Mouse (Mus musculus) forebrain, postnatal 0 days (tissue): ENCODE results near the gene Cxcl14. TPM values are rescaled to one million over a fixed set of nuclear protein-coding genes. Genes with fewer than 3 reads are reported as not detected.

ENCODE experiments used
- ATAC-seq: fragments of 200-750 bp; cut with Nextera tagmentation; 2 replicates; pipeline ENCODE4 v1.8.0; 2017; ENCODE audit warnings: mild to moderate bottlenecking, moderate library complexity
- DNase-seq: peaks from one replicate; pipeline ENCODE4 v3.0.0-alpha.2; 2015
- H3K27ac ChIP-seq: fragments of 300-500 bp; sonication (generic); 2 replicates; pipeline ENCODE4 v1.5.1; 2014; ENCODE audit warnings: low read depth, mild to moderate bottlenecking, antibody characterized with exemption, low read length, moderate library complexity, mixed read lengths
- H3K27me3 ChIP-seq: fragments of 300-500 bp; sonication (generic); 2 replicates; pipeline ENCODE4 v1.6.1; 2014; ENCODE audit warnings: mild to moderate bottlenecking, low read length, mixed read lengths; ENCODE audit not compliant: insufficient read depth
- H3K36me3 ChIP-seq: fragments of 300-500 bp; sonication (generic); 2 replicates; pipeline ENCODE4 v1.6.1; 2014; ENCODE audit warnings: mild to moderate bottlenecking, moderate library complexity; ENCODE audit not compliant: insufficient read depth
- H3K4me1 ChIP-seq: fragments of 300-500 bp; sonication (generic); 2 replicates; pipeline ENCODE4 v1.6.1; 2014; ENCODE audit warnings: antibody characterized with exemption; ENCODE audit not compliant: insufficient read depth
- H3K4me2 ChIP-seq: fragments of 300-500 bp; sonication (generic); 2 replicates; pipeline ENCODE4 v1.6.1; 2014; ENCODE audit warnings: low read depth, mild to moderate bottlenecking, moderate library complexity
- H3K4me3 ChIP-seq: fragments of 300-500 bp; sonication (generic); 2 replicates; pipeline ENCODE4 v1.5.1; 2014; ENCODE audit warnings: low read depth, low read length, mixed read lengths
- H3K9ac ChIP-seq: fragments of 300-500 bp; sonication (generic); 2 replicates; pipeline ENCODE4 v1.6.1; 2014; ENCODE audit warnings: mild to moderate bottlenecking
- H3K9me3 ChIP-seq: fragments of 300-500 bp; sonication (generic); 2 replicates; pipeline ENCODE4 v1.6.1; 2016; ENCODE audit warnings: low read length
- CTCF ChIP-seq: sonication (generic); IDR thresholded peaks from 2 replicates; pipeline ENCODE4 v1.5.1; 2016; ENCODE audit warnings: antibody characterized with exemption, control low read depth, low read depth
- WGBS: fragments of 180-500 bp; shearing (Covaris S2); extraction: QIAGEN DNeasy Blood & Tissue Kit; methylation state at CpG from one replicate; pipeline ENCODE4 v1.1.7; 2014; 5-methylcytosine and 5-hydroxymethylcytosine counted together
- polyA plus RNA-seq: library from polyadenylated mRNA; unstranded; fragments of >200 nt; fragmentation: Nextera tagmentation; extraction: Ambion mirVana; gene quantifications from 2 replicates; pipeline ENCODE4 v1.2.1, GENCODE M21; 2015
- total RNA-seq: library from RNA; depleted of rRNA; stranded (reverse); fragments of >200 nt; gene quantifications from 2 replicates; pipeline ENCODE4 v1.2.3, GENCODE M21; 2014

Cxcl14 gene
- total and polyA plus RNA-seq, 2 experiments from 2014 or later = 21.3 to 37.2 TPM

GRCm38 (mm10) chr13:56253379-56253778 is 43.0 kb downstream of the Cxcl14 start:
- TF ChIP-seq CTCF = no peak
- ATAC-seq (no peak), DNase-seq (no peak)
- Histone ChIP-seq H3K9me3 (no peaks in the 10 kb centered on the region), H3K4me3 (no peak overlapping the region), H3K4me1 (peaks cover under 1% of the 10 kb centered on the region; the same call in 1 of the 2 replicates), H3K9ac (no peak overlapping the region), H3K36me3 (no peaks in the 10 kb centered on the region), H3K4me2 (no peak overlapping the region), H3K27ac (no peak overlapping the region), H3K27me3 (peaks cover 90% of the 10 kb centered on the region)
- 29% methylated on average over 3 of the region's 3 CpGs for WGBS

DNA sequence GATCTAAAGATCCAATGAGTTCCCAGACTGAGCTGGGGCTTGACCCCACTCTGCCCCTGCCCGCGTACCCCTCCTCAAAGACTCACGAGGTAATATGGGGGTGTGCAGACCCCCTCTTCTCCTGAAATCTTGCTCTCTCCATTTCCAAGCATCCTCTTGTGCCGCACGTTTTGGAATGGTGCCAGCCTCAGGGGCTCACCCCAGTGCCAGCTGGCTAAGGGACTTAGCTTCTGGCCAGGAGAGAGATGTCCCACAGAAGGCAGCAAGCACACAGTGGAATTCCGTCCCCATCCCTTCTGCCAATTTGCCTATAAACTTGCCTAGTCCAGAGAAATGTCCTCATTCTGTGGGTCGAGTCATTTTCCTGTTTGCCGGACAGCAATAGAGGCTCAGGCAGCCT is 43.6 kb downstream of the Cxcl14 start:
- peak overlapping the region; percentile 32; the same call in 1 of the 2 replicates for H3K4me3 ChIP-seq
- TF ChIP-seq CTCF = no peak
- H3K27ac ChIP-seq = no peak overlapping the region
- H3K4me2 ChIP-seq = peak overlapping the region; percentile 56; the same call in 1 of the 2 replicates
- H3K4me1 ChIP-seq = no peaks in the 10 kb centered on the region; the same call in 1 of the 2 replicates
- ATAC-seq = peak; percentile 42; the same call in 1 of the 2 replicates
- 10% methylated on average over 8 of the region's 8 CpGs for WGBS
- H3K9ac ChIP-seq = no peak overlapping the region
- H3K36me3 ChIP-seq = no peaks in the 10 kb centered on the region
- peak; percentile 39 for DNase-seq
- H3K9me3 ChIP-seq = no peaks in the 10 kb centered on the region
- H3K27me3 ChIP-seq = peaks cover 96% of the 10 kb centered on the region

- DNase-seq (peak; percentile 39), ATAC-seq (peak; percentile 67)
- no peak within 1 kb of the TSS for H3K27ac ChIP-seq
- H3K27me3 ChIP-seq = peaks cover 97% of the 10 kb centered on the region
- H3K9ac ChIP-seq = 0 out of 2 replicates have a peak within 1 kb of the TSS, but pooled peaks have one; percentile 10
- TF ChIP-seq CTCF = no peak
- 4% methylated on average over 58 of the region's 65 CpGs for WGBS
- peak within 1 kb of the TSS; percentile 56 for H3K4me2 ChIP-seq
- H3K4me1 ChIP-seq = no peaks in the 10 kb centered on the region; the same call in 1 of the 2 replicates
- H3K36me3 ChIP-seq = no peaks in the 10 kb centered on the region
- H3K9me3 ChIP-seq = no peaks in the 10 kb centered on the region
- H3K4me3 ChIP-seq = peak within 1 kb of the TSS; percentile 32
Measured at GRCm38 (mm10) chr13:56251924-56252619, 44.3 kb downstream of the Cxcl14 start, which contains the start of gene Neurog1. Gene Neurog1, minus strand, starts transcription at chr13:56252163.

DNA sequence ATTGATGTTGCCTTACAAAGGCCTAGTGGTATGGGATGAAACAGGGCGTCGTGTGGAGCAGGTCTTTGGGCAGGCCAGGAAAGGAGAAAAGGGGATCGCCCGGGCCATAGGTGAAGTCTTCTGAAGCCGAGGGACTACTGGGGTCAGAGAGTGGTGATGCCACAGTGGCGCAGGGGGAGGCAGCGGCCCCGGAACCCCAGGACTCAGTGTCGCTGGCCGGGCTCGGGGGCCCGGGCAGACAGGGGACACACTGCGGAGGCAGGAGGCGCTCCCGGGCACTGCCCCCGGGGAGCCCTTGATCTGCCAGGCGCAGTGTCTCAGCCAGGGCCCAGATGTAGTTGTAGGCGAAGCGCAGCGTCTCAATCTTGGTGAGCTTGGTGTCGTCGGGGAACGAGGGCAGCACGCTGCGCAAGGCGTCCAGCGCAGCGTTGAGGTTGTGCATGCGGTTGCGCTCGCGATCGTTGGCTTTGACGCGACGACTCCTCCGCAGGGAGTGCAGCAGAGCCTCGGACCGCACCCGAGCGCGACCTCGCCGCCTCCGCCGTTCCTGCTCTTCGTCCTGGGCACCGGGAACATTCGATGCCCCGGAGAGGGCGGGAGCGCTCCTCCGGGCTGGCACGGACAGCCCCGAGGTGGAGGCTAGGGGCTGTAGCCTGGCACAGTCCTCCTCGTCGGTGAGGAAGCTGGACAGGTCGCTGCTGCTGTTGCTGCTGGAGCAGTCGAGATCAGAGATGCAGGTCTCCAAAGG is 45.0 kb downstream of the Cxcl14 start:
- no peak for ATAC-seq
- Histone ChIP-seq H3K4me3 (0 out of 2 replicates have a peak overlapping the region, but pooled peaks have one; percentile 32), H3K36me3 (no peaks in the 10 kb centered on the region), H3K4me2 (peak overlapping the region; percentile 56), H3K27me3 (peaks cover 90% of the 10 kb centered on the region), H3K4me1 (no peaks in the 10 kb centered on the region; the same call in 1 of the 2 replicates), H3K27ac (no peak overlapping the region), H3K9me3 (no peaks in the 10 kb centered on the region), H3K9ac (no peak overlapping the region)
- no peak for DNase-seq
- WGBS = 4% methylated on average over 59 of the region's 59 CpGs
- TF ChIP-seq CTCF = no peak

DNA sequence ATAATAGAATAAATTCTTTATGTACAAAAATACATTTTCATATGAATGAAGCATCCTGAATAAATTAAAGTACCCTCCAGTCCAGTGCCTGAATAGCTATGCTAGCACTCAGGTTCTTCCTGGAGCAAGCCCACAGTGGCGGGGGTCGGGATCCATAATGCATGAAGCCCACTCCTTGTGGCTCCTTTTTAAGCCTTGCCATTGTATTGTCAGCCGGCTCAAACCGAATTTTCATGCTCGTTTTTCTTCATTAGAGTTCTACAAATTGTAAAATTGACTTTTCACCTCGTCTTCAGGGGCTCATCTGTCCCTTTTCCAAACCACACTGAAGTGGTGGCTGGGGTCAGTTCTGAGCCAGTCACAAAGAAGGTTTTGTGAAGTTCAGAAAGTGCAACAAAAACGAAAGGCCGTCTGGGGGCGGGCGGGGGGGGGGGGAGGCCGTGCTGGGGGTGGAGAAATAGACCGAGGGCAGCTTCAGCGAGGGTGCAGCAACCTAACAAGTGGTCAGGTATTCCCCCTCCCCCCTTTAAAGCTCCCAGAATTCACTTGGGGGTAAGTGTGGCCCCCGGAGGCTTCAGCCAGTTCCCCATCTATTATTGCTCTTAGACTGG is 45.7 kb downstream of the Cxcl14 start:
- no peak for DNase-seq
- no peak overlapping the region for H3K4me3 ChIP-seq
- H3K9ac ChIP-seq = no peak overlapping the region
- H3K4me2 ChIP-seq = no peak overlapping the region
- TF ChIP-seq CTCF = no peak
- H3K36me3 ChIP-seq = no peaks in the 10 kb centered on the region
- H3K4me1 ChIP-seq = no peaks in the 10 kb centered on the region; the same call in 1 of the 2 replicates
- no peak for ATAC-seq
- no peak overlapping the region for H3K27ac ChIP-seq
- H3K9me3 ChIP-seq = no peaks in the 10 kb centered on the region
- 4% methylated on average over 14 of the region's 14 CpGs for WGBS
- H3K27me3 ChIP-seq = peaks cover 87% of the 10 kb centered on the region

DNA sequence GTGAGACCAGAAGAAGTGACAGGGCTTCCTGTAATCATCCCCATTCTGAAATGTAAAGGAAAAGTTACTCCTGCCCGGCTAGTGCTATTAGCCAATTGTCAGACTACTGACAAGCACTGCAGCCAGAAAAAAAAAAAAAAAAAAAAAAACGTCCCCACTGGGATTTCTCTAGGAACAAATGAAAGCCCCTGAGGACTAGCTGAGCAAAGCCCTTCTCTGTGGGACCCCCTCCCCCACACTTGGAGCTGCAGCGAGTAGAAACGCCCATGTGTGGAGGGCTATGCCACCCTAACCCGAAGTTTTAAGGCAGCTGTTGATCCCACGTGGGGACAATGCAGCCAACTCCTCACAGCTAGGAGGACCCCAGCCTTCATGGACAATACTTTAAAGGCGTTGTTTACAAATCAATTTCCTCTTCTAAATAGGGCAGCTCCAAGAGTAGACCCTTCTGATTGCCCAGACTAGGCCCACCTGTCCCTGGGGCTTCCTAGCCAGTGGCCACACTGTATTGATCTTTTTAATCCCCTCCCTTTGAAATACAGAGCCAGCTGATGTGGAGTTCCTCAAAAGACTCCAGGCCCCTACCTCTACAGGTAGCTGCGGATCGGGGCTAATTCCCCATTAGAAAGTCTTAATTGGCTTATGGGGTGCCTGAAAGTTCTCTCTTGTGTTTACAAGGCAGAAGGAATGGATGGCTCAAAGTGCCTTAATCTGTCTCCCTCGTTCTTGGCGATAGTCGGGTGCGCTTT is 46.6 kb downstream of the Cxcl14 start:
- Histone ChIP-seq H3K4me3 (no peak overlapping the region), H3K4me2 (no peak overlapping the region)
- no peak for TF ChIP-seq CTCF

More for the DNA sequence above, 46.6 kb downstream of the Cxcl14 start:
- Histone ChIP-seq H3K9me3 (no peaks in the 10 kb centered on the region), H3K9ac (no peak overlapping the region), H3K4me1 (no peaks in the 10 kb centered on the region; the same call in 1 of the 2 replicates), H3K27me3 (peaks cover 79% of the 10 kb centered on the region), H3K36me3 (no peaks in the 10 kb centered on the region), H3K27ac (no peak overlapping the region)
- no peak for ATAC-seq
- 5% methylated on average over 13 of the region's 13 CpGs for WGBS
- no peak for DNase-seq
